Comparison of ENCODE assay signal across 8 mouse cellular contexts in the genomic region with DNA sequence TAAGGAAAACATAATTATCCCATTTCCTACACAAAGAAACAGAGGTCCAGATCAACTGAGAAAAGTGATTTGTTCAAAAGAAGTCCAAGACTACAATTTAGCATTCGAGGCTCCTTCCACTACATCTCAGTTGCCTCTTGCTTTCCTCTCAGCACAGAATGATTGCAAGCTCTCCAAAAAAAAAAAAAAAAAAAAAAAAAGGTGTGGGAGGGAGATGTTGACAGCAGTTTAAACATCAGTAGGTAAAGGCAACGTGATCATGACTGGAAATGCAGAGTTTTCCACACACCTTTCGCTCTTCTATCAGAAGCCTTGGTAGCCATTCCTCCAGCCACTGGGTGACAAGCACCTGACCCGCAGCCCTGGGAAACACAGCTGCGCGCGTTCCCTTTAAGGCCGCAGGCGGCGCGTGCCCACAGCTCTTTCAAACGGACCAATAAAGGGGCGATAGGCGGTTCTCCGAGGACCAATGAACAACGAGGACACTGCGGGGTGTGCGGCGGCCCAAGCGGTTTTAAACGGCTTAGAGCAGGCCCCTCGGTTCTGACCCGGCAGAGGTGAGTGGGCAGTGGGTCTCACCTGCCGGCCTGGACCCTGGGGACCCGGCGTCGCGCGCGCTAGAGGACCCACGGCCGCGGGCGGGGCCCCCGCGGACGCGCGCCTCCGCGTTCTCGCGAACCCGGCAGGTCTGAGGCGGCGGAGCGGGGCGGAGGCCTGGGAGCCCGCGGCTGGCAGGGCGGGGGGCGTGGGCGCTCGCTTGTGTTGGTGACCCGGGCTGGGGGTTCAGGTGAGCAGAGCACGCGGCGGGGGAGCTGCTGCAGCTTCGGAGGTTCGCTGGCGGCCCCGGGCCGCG. TPM values are rescaled to one million over a fixed set of nuclear protein-coding genes. Genes with fewer than 3 reads are reported as not detected.
DNase-seq lines count a peak whose midpoint lies in the region; ATAC-seq and TF ChIP-seq lines count a peak whose summit lies in the region.

TSS of gene Ckap5 (plus strand) at position 469 of the 853 bp plus-strand sequence.

- DNase-seq in A20 (ENCODE audit: low read depth, low spot score), result peak; percentile 96
- peak; percentile 92 to 94 for DNase-seq in heart, adult 9 months (ENCODE audit: low spot score in 2 of 2)
- DNase-seq in monocyte, adult 2 months (ENCODE audit: low read depth in 1 of 2, low spot score in 2 of 2), result peak; percentile 73 to 76
- DNase-seq in spleen, postnatal 36 days (ENCODE audit: low spot score in 2 of 2), result peak; percentile 89 to 91

- H3K9me3 ChIP-seq in kidney, embryonic 14.5 days (ENCODE audit: control insufficient read depth, low read length), result no peaks in the 10 kb centered on the region
- H3K9me3 ChIP-seq in limb, embryonic 15.5 days, result no peaks in the 10 kb centered on the region

- 1% methylated on average over 63 of the region's 64 CpGs for WGBS in kidney, embryonic 14.5 days
- under 1% methylated on average over 64 of the region's 64 CpGs for WGBS in limb, embryonic 15.5 days

- H3K4me2 ChIP-seq in kidney, embryonic 14.5 days (replicated peaks; ENCODE audit: low read depth, low read length), result peak within 1 kb of the TSS; percentile 66
- H3K4me2 ChIP-seq in limb, embryonic 15.5 days, result peak within 1 kb of the TSS; percentile 68

- no peaks in the 10 kb centered on the region for H3K27me3 ChIP-seq in kidney, embryonic 14.5 days (ENCODE audit: control insufficient read depth, insufficient read depth, low read length)
- H3K27me3 ChIP-seq in limb, embryonic 15.5 days, result no peaks in the 10 kb centered on the region

- no peak for TF ChIP-seq CTCF in bone marrow macrophage, adult 2 months (IDR thresholded peaks at IDR 0.05; ENCODE audit: low read depth, low read length)
- TF ChIP-seq CTCF in embryonic fibroblast, embryonic 13.5 days (IDR thresholded peaks at IDR 0.05; ENCODE audit: borderline replicate concordance, insufficient read depth, low read length), result no peak

- TF ChIP-seq POLR2A in bone marrow macrophage, adult 2 months (IDR thresholded peaks at IDR 0.05; ENCODE audit: borderline replicate concordance, low read depth, low read length), result no peak
- peak; percentile 37 for TF ChIP-seq POLR2A in embryonic fibroblast, embryonic 13.5 days (IDR thresholded peaks at IDR 0.05; ENCODE audit: low read depth, low read length)

- peaks cover 8% of the 10 kb centered on the region for H3K4me1 ChIP-seq in bone marrow macrophage, adult 2 months (ENCODE audit: control insufficient read depth, insufficient read depth, low read length)
- no peaks in the 10 kb centered on the region for H3K4me1 ChIP-seq in embryonic fibroblast, embryonic 13.5 days (ENCODE audit: control insufficient read depth, insufficient read depth, low read length)
- no peaks in the 10 kb centered on the region for H3K4me1 ChIP-seq in kidney, embryonic 14.5 days (ENCODE audit: control insufficient read depth, insufficient read depth, low read length)
- H3K4me1 ChIP-seq in limb, embryonic 15.5 days, result peaks cover 7% of the 10 kb centered on the region; the same call in 1 of the 2 replicates

- H3K4me3 ChIP-seq in bone marrow macrophage, adult 2 months (ENCODE audit: insufficient read depth, low read length), result peak within 1 kb of the TSS; percentile 89
- H3K4me3 ChIP-seq in embryonic fibroblast, embryonic 13.5 days (ENCODE audit: insufficient read depth, low read length), result peak within 1 kb of the TSS; percentile 71
- peak within 1 kb of the TSS; percentile 99 for H3K4me3 ChIP-seq in kidney, embryonic 14.5 days (ENCODE audit: low read length)
- peak within 1 kb of the TSS; percentile 95 for H3K4me3 ChIP-seq in limb, embryonic 15.5 days

- peak within 1 kb of the TSS; percentile 96 for H3K9ac ChIP-seq in kidney, embryonic 14.5 days (ENCODE audit: low read depth, low read length)
- peak within 1 kb of the TSS; percentile 96 for H3K9ac ChIP-seq in limb, embryonic 15.5 days

- peak; percentile 99 for ATAC-seq in kidney, embryonic 14.5 days (ENCODE audit: low FRiP score, low TSS enrichment)
- peak; percentile 96 for ATAC-seq in limb, embryonic 15.5 days (ENCODE audit: insufficient number of reproducible peaks, low FRiP score, low TSS enrichment, low read depth)

- peaks cover 7% of the 10 kb centered on the region; the same call in 1 of the 2 replicates for H3K36me3 ChIP-seq in kidney, embryonic 14.5 days (ENCODE audit: control insufficient read depth, insufficient read depth, low read length)
- peaks cover 4% of the 10 kb centered on the region; the same call in 1 of the 2 replicates for H3K36me3 ChIP-seq in limb, embryonic 15.5 days

- 0 out of 2 replicates have a peak within 1 kb of the TSS, but pooled peaks have one; percentile 28 for H3K27ac ChIP-seq in bone marrow macrophage, adult 2 months (ENCODE audit: insufficient read depth, low read depth, low read length)
- no peak within 1 kb of the TSS for H3K27ac ChIP-seq in embryonic fibroblast, embryonic 13.5 days (ENCODE audit: insufficient read depth, low read length)
- peak within 1 kb of the TSS; percentile 80 for H3K27ac ChIP-seq in kidney, embryonic 14.5 days (ENCODE audit: low read depth, low read length)
- H3K27ac ChIP-seq in limb, embryonic 15.5 days, result peak within 1 kb of the TSS; percentile 87

RNA-seq across cellular contexts. Expression of gene Ckap5, which starts in this region (rescaled TPM):
- polyA plus RNA-seq in bone marrow macrophage, adult 2 months (2012; ENCODE audit: insufficient read depth, insufficient read length, missing spikeins), result 31.8 and 40.1 TPM in 2 replicates
- 79.8 and 102 TPM in 2 replicates for polyA plus RNA-seq in embryonic fibroblast, embryonic 13.5 days (2011; ENCODE audit: insufficient read length, low read depth, missing spikeins)
- polyA plus RNA-seq in kidney, embryonic 14.5 days (2014; fragmentation: Nextera tagmentation; extraction: Ambion mirVana), result 55.3 and 116 TPM in 2 replicates
- polyA plus RNA-seq in limb, embryonic 15.5 days (2015; fragmentation: Nextera tagmentation; extraction: Ambion mirVana), result 75.2 and 78.4 TPM in 2 replicates
